Mouse (Mus musculus): ENCODE data around the gene Samd5. TPM values are rescaled to one million over a fixed set of nuclear protein-coding genes. Genes with fewer than 3 reads are reported as not detected.

Samd5 gene
- 2.3 and 4.3 TPM in 2 replicates for polyA plus RNA-seq (2015; fragmentation: Nextera tagmentation; extraction: Ambion mirVana)

DNA sequence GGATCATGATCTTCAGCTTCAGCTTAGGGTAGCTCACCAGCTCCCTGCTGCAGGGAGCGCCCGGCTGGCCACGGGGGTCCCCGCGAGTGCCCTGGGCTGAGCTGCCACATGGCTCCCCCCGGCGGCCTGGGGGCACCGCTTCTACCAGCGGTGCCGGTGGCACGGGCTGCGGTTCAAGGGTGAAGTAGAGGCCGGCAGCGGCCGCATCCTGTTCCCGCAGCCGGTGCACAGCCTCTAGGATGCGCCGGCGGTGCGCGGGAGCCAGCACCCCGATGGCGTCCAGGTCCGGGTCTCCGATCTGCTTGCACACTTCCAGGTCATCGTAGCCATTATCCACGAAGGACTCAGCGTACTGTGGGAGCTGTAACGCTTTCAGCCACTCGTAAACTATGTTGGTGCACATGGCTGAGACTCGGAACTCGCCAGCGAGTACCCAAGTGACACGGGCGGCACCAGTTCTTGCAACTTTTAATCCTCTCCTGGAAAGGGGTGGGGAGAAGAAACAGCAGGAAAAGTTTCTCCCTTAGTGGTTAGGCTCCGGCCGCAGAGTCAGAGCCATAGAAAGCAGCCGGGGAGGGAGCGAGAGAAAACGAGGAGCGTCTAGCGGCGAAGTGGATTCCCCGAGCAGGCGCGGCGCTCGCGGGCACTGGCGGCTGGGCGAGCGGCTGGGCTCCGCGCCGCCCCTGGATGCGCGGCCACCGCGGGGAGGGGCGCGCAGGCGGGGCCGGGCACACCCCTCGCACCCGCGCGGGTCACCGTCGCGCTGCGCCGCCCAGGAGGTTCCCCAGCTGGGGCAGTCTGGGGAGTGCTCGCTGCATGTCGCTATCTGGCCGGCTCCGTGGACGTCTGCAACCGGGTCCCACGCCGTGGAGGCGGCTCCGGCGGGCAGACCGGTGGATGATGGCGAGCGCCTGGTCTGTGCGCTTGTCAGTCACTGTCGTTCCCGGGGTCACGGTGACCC is at the start of gene Samd5:
Gene Samd5, minus strand, starts transcription at position 648 of the 961 bp plus-strand sequence.
- peaks cover 6% of the 10 kb centered on the region; the same call in 1 of the 2 replicates for H3K27me3 ChIP-seq (ENCODE audit: control insufficient read depth, insufficient read depth, low read length)
- peak within 1 kb of the TSS; percentile 84 for H3K4me3 ChIP-seq (ENCODE audit: low read length)
- under 1% methylated on average over 87 of the region's 91 CpGs for WGBS
- peak; percentile 78 for ATAC-seq (replicated peaks; ENCODE audit: extremely low read depth, insufficient read depth, low FRiP score)
- no peaks in the 10 kb centered on the region for H3K9me3 ChIP-seq (replicated peaks; ENCODE audit: control insufficient read depth, low read length)
- peak within 1 kb of the TSS; percentile 57 for H3K27ac ChIP-seq (ENCODE audit: low read length)
- peak within 1 kb of the TSS; percentile 94 for H3K4me2 ChIP-seq (ENCODE audit: low read depth, low read length)
- H3K4me1 ChIP-seq (ENCODE audit: control insufficient read depth, insufficient read depth, low read length), result peaks cover 14% of the 10 kb centered on the region
- peak within 1 kb of the TSS; percentile 79 for H3K9ac ChIP-seq (ENCODE audit: low read length)
- H3K36me3 ChIP-seq (ENCODE audit: control insufficient read depth, insufficient read depth), result no peaks in the 10 kb centered on the region

DNA sequence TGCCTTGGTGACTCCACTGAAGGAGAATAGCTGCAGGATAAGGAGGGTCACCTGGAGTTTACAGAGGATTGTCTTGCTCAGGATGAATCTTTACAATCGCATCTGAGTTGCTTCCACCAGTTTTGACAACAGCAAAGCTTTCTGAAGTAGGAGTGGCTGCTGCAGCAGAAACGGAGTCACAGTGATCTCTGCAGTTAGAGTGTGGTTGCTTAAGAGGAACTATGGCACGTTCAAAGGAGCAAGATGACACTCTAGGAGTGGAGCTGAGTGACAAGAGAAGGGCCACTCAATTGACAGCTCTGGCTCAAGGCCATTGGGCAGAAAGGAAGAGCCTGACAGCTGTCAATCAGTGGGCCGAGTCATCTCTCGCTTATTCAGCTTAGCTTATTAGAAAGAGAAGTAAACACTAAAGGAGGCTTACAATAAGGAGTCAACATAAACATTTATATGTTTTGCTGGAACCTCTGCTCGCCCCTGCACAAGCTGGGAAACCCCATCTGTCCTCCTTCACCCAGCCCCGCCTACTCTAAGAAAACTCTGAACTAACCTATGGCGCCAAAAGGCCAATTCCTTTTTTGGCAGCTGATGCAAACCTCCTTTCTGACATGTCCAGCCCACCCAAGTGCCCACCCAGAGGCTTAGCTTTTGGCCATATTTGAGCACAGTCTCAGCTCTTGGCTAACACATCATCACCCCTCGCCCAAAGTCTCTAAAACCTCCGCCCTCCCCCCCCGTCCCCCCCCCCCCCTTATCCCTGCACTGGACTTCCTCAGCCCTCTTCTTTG is 47.7 kb upstream of the Samd5 start:
- Histone ChIP-seq H3K27ac (ENCODE audit: low read length) (no peak overlapping the region), H3K4me2 (ENCODE audit: low read depth, low read length) (no peak overlapping the region), H3K4me3 (ENCODE audit: low read length) (no peak overlapping the region), H3K9me3 (replicated peaks; ENCODE audit: control insufficient read depth, low read length) (no peaks in the 10 kb centered on the region), H3K4me1 (ENCODE audit: control insufficient read depth, insufficient read depth, low read length) (no peaks in the 10 kb centered on the region), H3K36me3 (ENCODE audit: control insufficient read depth, insufficient read depth) (no peaks in the 10 kb centered on the region), H3K27me3 (ENCODE audit: control insufficient read depth, insufficient read depth, low read length) (no peaks in the 10 kb centered on the region), H3K9ac (ENCODE audit: low read length) (no peak overlapping the region)
- WGBS, result 67% methylated on average over 11 of the region's 11 CpGs
- ATAC-seq (replicated peaks; ENCODE audit: extremely low read depth, insufficient read depth, low FRiP score), result no peak

DNA sequence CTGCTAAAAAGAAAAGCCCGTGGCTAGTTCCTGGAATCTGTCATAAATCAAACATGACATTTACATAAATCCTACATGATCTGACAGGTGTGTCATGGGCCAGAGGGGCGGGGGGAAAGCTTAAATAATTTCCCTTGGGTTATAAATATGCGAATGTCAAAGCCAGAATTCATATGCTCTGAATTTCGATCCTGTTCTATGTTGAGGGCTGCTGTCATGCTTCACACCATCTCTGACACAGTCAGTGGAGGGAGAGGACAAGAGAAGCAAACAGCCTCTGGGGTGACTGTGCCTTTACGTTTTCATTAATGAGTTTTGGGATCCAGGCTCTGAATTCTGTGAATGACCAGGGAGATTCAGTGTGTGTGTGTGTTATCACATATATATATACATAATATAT is 45.0 kb upstream of the Samd5 start:
- 75% methylated on average over 5 of the region's 5 CpGs for WGBS
- no peaks in the 10 kb centered on the region for H3K9me3 ChIP-seq (replicated peaks; ENCODE audit: control insufficient read depth, low read length)
- H3K27ac ChIP-seq (ENCODE audit: low read length), result no peak overlapping the region
- no peak overlapping the region for H3K4me2 ChIP-seq (ENCODE audit: low read depth, low read length)
- H3K9ac ChIP-seq (ENCODE audit: low read length), result no peak overlapping the region
- no peak for ATAC-seq (replicated peaks; ENCODE audit: extremely low read depth, insufficient read depth, low FRiP score)
- no peak overlapping the region for H3K4me3 ChIP-seq (ENCODE audit: low read length)
- no peaks in the 10 kb centered on the region for H3K36me3 ChIP-seq (ENCODE audit: control insufficient read depth, insufficient read depth)
- no peaks in the 10 kb centered on the region for H3K4me1 ChIP-seq (ENCODE audit: control insufficient read depth, insufficient read depth, low read length)
- no peaks in the 10 kb centered on the region for H3K27me3 ChIP-seq (ENCODE audit: control insufficient read depth, insufficient read depth, low read length)

DNA sequence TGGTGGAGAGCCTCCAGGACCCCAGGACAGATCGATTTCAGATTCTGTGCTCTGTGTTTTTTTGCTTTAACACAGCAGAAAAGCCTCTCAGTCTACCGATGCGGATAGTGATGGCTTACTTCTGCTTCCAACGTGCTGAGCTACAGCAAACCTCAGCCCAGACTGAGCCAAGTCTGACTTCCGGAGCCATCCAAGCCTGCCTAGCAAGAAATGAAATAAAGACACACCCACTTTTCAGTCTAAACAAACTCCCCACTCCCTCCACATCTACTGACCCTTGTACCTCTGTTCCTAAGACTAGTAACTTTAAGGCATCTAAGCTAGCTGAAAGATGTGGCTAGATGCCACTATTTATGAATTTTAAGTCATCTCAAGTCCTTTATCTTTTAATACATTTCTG is 43.1 kb upstream of the Samd5 start:
- no peaks in the 10 kb centered on the region for H3K27me3 ChIP-seq (ENCODE audit: control insufficient read depth, insufficient read depth, low read length)
- H3K9me3 ChIP-seq (replicated peaks; ENCODE audit: control insufficient read depth, low read length), result no peaks in the 10 kb centered on the region
- 60% methylated on average over 5 of the region's 5 CpGs for WGBS
- H3K4me1 ChIP-seq (ENCODE audit: control insufficient read depth, insufficient read depth, low read length), result no peaks in the 10 kb centered on the region
- H3K27ac ChIP-seq (ENCODE audit: low read length), result no peak overlapping the region
- no peak overlapping the region for H3K4me2 ChIP-seq (ENCODE audit: low read depth, low read length)
- no peak overlapping the region for H3K4me3 ChIP-seq (ENCODE audit: low read length)
- no peak for ATAC-seq (replicated peaks; ENCODE audit: extremely low read depth, insufficient read depth, low FRiP score)
- H3K36me3 ChIP-seq (ENCODE audit: control insufficient read depth, insufficient read depth), result no peaks in the 10 kb centered on the region
- H3K9ac ChIP-seq (ENCODE audit: low read length), result no peak overlapping the region

DNA sequence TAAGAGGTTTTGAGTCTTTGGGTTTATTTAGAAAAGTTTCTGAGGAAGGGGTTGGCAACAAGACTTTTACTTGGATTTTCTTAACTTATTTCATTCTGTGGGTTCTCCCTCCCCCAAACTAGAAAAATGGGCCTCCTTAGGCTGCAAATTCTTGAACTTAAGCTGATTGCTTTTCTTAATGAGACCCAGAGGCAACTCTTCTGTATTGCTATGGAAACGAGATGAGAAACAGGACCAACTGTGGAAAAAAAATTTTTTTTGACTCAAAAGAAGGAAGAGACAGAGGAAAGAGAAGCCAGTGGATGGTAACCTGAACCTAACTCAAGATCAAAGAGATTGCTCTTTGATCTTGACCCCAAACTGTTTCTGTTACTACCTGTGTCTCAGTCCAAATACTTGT is 29.9 kb upstream of the Samd5 start:
- H3K4me2 ChIP-seq (ENCODE audit: low read depth, low read length), result no peak overlapping the region
- H3K36me3 ChIP-seq (ENCODE audit: control insufficient read depth, insufficient read depth), result no peaks in the 10 kb centered on the region

DNA sequence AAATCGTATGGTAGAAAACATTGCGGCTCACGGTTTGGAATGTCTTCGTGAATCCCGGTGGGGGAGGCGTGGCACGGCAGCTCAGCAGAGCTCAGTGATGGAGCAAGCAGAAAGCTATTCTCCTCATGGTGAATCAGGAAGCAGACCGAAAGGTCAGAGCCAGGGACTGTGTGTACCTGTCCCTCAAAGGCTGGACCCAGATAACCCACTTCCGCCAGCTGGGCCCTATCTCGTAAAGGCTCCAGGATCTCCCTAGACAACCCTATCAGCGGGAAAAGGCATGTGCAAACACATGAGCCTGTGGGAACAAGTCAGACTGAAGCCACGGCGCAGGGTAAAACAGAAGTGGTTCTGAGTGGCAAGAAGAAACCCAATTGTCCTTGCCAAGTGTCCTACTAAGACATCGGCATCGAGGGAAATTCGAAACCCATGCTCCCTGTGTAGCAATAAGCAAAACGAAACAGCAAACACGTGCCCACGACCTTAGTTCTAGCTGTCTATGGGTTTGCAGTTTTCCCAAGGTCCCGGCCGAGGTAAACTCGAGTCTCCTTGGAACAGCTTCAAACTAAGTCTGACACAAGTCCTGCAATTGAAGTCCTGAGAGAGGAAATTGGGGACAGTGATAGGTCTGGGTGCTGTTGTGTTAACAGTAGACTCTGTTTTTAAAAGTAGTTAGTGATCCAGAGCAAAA is 24.2 kb upstream of the Samd5 start:
- H3K27ac ChIP-seq (ENCODE audit: low read length), result no peak overlapping the region
- no peaks in the 10 kb centered on the region for H3K4me1 ChIP-seq (ENCODE audit: control insufficient read depth, insufficient read depth, low read length)
- H3K36me3 ChIP-seq (ENCODE audit: control insufficient read depth, insufficient read depth), result no peaks in the 10 kb centered on the region
- H3K4me3 ChIP-seq (ENCODE audit: low read length), result no peak overlapping the region
- no peaks in the 10 kb centered on the region for H3K27me3 ChIP-seq (ENCODE audit: control insufficient read depth, insufficient read depth, low read length)
- no peak overlapping the region for H3K9ac ChIP-seq (ENCODE audit: low read length)
- H3K9me3 ChIP-seq (replicated peaks; ENCODE audit: control insufficient read depth, low read length), result no peaks in the 10 kb centered on the region
- WGBS, result 58% methylated on average over 22 of the region's 22 CpGs
- peak overlapping the region; percentile 38 for H3K4me2 ChIP-seq (ENCODE audit: low read depth, low read length)
- peak; percentile 60; the same call in 1 of the 2 replicates for ATAC-seq (replicated peaks; ENCODE audit: extremely low read depth, insufficient read depth, low FRiP score)

More for the DNA sequence above, 29.9 kb upstream of the Samd5 start:
- no peak for ATAC-seq (replicated peaks; ENCODE audit: extremely low read depth, insufficient read depth, low FRiP score)
- Histone ChIP-seq H3K27ac (ENCODE audit: low read length) (no peak overlapping the region), H3K4me3 (ENCODE audit: low read length) (no peak overlapping the region), H3K9ac (ENCODE audit: low read length) (no peak overlapping the region), H3K9me3 (replicated peaks; ENCODE audit: control insufficient read depth, low read length) (no peaks in the 10 kb centered on the region), H3K4me1 (ENCODE audit: control insufficient read depth, insufficient read depth, low read length) (no peaks in the 10 kb centered on the region), H3K27me3 (ENCODE audit: control insufficient read depth, insufficient read depth, low read length) (no peaks in the 10 kb centered on the region)
- 53% methylated on average over 1 of the region's 1 CpGs for WGBS

DNA sequence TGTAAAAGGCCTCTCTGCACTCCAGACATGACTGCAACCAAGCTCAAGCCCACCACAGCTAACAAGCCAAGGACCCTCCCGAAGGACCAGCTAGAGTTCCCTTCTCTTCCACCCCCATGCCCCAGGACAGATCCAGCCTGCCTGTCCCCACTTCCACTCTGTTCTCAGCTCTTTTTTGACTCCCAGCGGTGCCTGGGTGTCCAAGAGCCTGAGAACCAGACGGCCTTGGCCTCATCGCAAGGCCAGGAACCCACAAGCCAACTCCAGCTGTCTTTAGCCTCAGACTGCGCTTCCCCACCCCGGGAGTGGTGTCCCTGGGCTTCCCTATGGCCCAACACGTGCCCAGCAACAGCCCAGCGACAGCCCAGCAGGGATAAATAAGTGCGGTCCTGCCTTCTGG is 23.1 kb upstream of the Samd5 start:
- H3K27me3 ChIP-seq (ENCODE audit: control insufficient read depth, insufficient read depth, low read length), result no peaks in the 10 kb centered on the region
- H3K9ac ChIP-seq (ENCODE audit: low read length), result no peak overlapping the region
- no peaks in the 10 kb centered on the region for H3K9me3 ChIP-seq (replicated peaks; ENCODE audit: control insufficient read depth, low read length)
- H3K4me3 ChIP-seq (ENCODE audit: low read length), result no peak overlapping the region
- no peak for ATAC-seq (replicated peaks; ENCODE audit: extremely low read depth, insufficient read depth, low FRiP score)
- H3K27ac ChIP-seq (ENCODE audit: low read length), result no peak overlapping the region
- no peaks in the 10 kb centered on the region for H3K36me3 ChIP-seq (ENCODE audit: control insufficient read depth, insufficient read depth)
- H3K4me1 ChIP-seq (ENCODE audit: control insufficient read depth, insufficient read depth, low read length), result no peaks in the 10 kb centered on the region
- 81% methylated on average over 9 of the region's 9 CpGs for WGBS
- H3K4me2 ChIP-seq (ENCODE audit: low read depth, low read length), result no peak overlapping the region

DNA sequence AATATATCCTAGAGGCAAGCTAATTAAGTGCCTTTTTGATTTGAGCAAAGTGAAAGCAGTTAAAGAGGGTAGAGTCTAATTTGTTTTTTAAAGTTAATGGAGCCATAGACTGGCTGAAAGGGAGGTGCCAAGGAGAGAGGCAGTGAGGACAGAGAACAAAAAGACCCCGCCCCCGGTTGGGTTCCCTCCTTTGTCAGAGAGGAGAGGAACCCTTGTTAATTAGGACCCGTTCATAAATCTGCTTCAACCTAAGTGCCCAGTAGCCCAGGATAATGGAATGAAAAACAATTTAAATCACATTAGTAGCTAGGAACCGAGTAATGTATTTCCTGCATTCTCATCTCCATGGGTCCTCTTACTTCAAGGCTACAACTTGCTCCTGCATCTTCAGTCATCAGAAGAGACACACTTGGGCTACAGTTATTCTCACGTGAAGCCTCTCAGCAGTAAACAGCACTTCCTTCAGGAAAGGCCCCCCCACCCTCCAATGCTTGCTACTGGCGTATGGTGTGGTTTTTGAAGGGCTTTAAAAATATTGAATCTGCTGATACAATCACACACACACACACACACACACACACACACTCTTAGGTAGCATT is 21.6 kb upstream of the Samd5 start:
- no peak for ATAC-seq (replicated peaks; ENCODE audit: extremely low read depth, insufficient read depth, low FRiP score)
- H3K4me3 ChIP-seq (ENCODE audit: low read length), result no peak overlapping the region
- no peaks in the 10 kb centered on the region for H3K9me3 ChIP-seq (replicated peaks; ENCODE audit: control insufficient read depth, low read length)
- H3K27me3 ChIP-seq (ENCODE audit: control insufficient read depth, insufficient read depth, low read length), result no peaks in the 10 kb centered on the region
- 70% methylated on average over 6 of the region's 6 CpGs for WGBS
- H3K27ac ChIP-seq (ENCODE audit: low read length), result no peak overlapping the region
- no peaks in the 10 kb centered on the region for H3K36me3 ChIP-seq (ENCODE audit: control insufficient read depth, insufficient read depth)
- no peak overlapping the region for H3K9ac ChIP-seq (ENCODE audit: low read length)
- no peaks in the 10 kb centered on the region for H3K4me1 ChIP-seq (ENCODE audit: control insufficient read depth, insufficient read depth, low read length)
- H3K4me2 ChIP-seq (ENCODE audit: low read depth, low read length), result no peak overlapping the region

All from heart, embryonic 16.5 days (tissue).